Mouse (Mus musculus): ENCODE measurements at regions not wholly inside any gene's neighbourhood (a gene's known extent, or its start where the extent isn't known, plus 50 kb on each side); places are given as distances from the start of the nearest gene placed in this dataset.

DNA sequence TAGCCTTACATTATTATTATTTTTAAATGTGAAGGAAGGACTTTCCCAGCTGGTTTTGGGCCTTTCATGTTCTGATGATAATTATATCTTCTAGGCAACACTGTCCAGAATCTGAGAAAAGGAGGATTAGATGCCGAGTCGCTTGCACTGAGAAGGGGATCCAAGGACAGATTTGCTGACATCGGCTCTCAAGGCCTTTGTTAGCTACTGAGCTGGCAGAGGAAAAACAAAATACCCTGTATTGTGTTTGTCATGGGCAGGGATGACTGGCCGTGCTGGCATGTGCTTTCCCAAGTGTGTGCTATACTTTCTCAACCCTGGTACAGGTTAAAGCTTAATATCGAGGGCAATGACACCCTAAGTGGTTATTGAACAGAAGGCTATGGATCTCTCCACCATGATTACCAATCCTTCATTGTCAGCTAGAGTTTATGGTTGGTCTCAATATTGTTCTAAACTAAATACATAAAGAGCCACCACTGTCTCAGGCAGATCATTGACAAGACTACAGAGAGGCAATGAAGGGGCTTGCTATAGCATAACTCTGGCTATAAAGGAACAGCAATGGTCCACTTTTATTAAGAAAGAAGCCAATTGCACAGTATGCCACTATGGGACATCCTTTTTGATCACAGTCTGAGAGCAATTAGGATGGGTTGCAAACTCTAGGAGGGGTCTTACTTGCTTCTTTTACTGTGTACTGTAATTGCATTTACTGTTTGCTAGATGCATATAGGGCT is 350.0 kb upstream of the Sel1l start:
- no peak for TF ChIP-seq CTCF (conservative IDR thresholded peaks at IDR 0.05; ENCODE audit: insufficient read depth, insufficient read length, low read depth, low read length)
- no peak for TF ChIP-seq POLR2A (IDR thresholded peaks at IDR 0.05; ENCODE audit: low read depth, low read length)
